Mouse (Mus musculus): ENCODE results near the gene Zcchc10.
"Not testable (repeated sequence)": the region's sequence is repeated elsewhere in the genome, so short reads cannot be mapped to it uniquely, and the experiment has no call there.

Gene Zcchc10

GRCm38 (mm10) chr11:53324512-53324968 is at the start of gene Zcchc10:
Zcchc10 (plus strand) TSS chr11:53324679.
- peak; percentile 85 for DNase-seq

- DNase-seq, result no peak
Measured at GRCm38 (mm10) chr11:53275358-53275757, 49.1 kb upstream of the Zcchc10 start.

DNA sequence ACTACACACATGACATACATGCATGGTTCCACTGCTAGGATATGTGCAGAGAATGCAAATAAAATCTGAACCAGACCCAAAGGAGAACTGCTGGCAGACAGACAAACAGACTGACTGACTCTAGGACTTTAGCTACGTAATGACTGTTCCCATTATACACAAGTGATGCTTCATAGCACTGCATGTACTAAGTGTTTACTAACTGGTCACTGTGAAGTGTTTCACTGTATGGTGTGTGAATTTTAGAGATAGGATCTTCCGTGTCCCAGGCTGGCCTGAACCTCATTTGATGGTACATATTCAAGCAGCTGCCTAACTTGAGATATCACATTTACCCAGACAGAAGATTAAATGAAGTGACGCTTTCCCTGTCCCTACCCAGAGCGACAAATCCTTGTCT is 46.1 kb upstream of the Zcchc10 start:
- DNase-seq, result no peak

GRCm38 (mm10) chr11:53285885-53286284 is 38.6 kb upstream of the Zcchc10 start:
- no peak for DNase-seq

GRCm38 (mm10) chr11:53290187-53290586 is 34.3 kb upstream of the Zcchc10 start:
- not testable (repeated sequence) for DNase-seq

DNA sequence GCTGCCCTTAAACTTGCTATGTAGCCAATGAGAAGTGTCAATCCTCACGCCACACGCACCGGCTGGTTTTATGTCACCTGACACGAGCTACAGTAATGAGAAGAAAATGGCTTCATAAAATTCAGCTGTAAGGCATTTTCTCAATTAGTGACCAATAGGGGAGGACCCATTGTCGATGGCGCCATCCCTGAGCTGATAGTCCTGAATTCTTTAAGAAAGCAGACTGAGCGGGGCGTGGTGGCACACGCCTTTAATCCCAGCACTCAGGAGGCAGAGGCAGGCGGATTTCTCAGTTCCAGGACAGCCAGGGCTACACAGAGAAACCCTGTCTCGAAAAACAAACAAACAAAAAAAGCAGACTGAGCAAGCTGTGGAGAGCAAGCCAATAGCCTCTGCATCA is 33.6 kb upstream of the Zcchc10 start:
- DNase-seq, result no peak

GRCm38 (mm10) chr11:53294441-53294840 is 30.0 kb upstream of the Zcchc10 start:
- no peak for DNase-seq

DNA sequence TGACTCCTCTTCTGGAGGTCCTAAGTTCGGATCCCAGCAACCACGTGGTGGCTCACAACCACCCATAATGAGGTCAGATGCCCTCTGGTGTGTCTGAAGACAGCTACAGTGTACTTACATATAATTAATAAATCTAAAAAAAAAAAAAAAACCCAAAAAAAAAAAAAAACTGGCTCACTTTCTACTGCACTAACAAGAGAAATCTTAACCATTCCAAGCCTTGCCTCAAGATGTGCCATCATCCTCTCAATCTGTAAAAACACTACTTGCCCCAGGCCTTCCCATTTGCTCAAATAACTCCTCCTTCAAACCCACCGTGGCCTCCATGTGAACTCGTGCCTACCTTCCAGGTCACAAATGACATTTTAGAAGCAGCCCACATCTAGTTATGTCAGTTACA is 27.6 kb upstream of the Zcchc10 start:
- no peak for DNase-seq

- DNase-seq, result no peak
Measured at GRCm38 (mm10) chr11:53297947-53298860, 26.3 kb upstream of the Zcchc10 start.

DNA sequence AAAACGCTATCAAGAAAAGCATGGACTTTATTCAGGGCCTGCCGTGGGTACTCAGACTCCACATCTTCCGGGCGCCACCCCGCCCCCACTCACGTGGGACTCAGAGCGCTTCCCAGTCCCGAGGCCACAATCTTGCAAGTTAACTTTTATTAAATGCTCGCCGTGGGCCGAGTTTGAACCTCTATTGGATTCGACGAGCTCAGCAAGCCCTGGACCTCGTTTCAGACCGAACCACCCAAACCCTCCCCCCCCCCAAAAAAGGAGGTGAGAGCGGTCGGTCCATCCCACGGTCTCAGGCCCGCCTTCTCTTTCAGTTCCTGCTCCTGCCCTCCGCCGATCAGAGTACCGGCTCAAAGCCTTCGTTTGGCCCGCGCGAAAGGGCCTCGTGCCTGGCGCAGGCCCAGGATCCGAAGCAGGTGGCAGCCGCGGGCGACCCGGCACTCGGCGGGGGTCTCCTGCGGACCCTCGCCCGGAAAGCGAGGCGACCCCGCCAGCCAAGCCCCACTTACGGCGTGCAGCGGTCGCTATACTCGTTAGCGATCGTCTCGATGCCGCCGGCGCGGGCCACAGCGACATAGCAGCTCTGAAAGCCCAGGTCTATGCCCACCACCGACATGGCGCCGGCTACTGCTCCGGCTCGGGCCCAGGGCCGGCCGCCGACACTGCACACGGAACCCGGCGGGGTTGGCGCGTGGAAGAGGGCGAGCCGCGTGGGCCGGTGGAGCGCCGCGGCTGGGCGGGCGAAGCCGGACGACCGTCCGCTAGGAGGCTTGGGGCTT is 24.7 kb upstream of the Zcchc10 start:
- DNase-seq, result peak; percentile 46

- DNase-seq, result peak; percentile 99
Measured at GRCm38 (mm10) chr11:53300330-53301166, 23.9 kb upstream of the Zcchc10 start, which contains the start of gene Hspa4. Hspa4 (minus strand) TSS chr11:53300457.

DNA sequence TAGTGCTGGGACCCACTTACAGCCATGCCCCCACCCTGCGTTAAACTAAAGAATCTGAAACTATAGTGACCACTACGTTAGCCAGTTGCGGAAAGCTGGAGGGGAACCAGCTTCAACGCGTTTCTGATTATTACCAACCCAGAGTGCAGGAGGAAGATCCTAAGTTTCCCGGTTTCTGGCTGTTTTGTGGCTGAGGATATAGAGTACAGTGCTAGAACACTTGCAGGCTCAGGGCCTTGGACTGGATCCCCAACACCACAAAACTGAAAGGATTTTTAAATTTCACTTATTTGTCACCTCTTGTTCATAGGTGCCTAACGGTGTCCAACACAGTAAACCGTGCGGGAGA is 23.3 kb upstream of the Zcchc10 start:
- no peak for DNase-seq

- DNase-seq, result no peak
Measured at GRCm38 (mm10) chr11:53304044-53304840, 20.2 kb upstream of the Zcchc10 start.

DNA sequence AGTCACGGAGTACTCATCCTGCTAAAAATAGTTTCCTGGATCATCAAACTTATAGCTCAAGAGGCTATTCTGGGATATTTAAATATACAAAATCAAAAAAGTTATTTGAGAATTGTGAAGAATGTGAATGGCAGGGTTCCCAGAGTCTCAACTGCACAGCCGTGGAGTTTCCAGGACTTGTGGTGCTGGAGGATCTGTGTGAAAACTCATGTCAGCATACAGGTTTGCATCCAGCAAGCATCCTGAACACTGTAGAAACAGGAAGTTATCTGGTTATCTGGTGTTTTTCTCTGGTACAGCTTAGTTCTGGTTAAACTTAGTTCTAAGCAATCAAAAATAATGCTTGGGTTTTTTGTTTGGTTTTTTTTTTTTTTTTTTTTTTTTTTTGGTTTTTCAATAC is 17.5 kb upstream of the Zcchc10 start:
- DNase-seq, result no peak

GRCm38 (mm10) chr11:53307558-53308065 is 16.9 kb upstream of the Zcchc10 start:
- no peak for DNase-seq

GRCm38 (mm10) chr11:53308251-53308864 is 16.1 kb upstream of the Zcchc10 start:
- DNase-seq, result no peak

DNA sequence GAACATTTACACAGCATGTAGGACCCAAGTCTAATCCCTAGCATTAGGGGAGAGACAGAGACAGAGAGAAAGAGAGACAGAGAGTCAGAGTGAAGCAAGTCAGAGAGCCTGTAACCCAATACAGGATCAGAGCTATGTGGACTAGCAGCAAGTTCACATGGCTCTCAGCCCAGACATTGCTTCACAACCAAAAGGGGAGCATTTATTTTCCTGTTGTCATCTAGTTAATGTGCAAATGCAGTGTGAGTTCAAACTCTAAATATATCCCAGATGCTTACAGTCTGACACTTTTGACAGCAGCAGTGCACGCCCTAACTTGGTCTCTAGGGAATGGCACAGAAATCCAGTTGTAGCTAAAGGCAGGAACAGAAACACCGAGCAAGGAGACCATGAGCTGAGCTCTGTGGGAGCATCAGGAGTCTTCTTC is 15.6 kb upstream of the Zcchc10 start:
- no peak for DNase-seq

GRCm38 (mm10) chr11:53311385-53311784 is 13.1 kb upstream of the Zcchc10 start:
- DNase-seq, result no peak

- not testable (repeated sequence) for DNase-seq
Measured at GRCm38 (mm10) chr11:53312823-53313222, 11.7 kb upstream of the Zcchc10 start.

DNA sequence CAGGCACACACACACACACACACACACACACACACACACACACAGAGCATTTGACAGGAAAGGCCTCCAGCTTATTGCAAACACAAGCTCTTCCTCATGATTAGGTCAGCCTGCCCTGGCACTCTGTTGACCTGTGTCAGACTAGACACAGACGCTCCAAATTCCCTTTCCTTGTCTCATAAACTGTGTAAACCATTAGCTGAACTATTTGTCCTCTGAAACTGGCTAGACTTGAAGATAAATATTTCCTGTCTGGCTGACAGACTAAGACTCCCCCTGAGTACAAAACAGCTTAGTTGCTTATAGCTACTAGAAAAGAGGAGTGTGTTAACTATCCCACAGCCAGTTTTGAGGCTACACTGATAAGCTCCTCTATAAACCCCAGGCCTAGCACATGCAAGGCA is 9.7 kb upstream of the Zcchc10 start:
- no peak for DNase-seq

DNA sequence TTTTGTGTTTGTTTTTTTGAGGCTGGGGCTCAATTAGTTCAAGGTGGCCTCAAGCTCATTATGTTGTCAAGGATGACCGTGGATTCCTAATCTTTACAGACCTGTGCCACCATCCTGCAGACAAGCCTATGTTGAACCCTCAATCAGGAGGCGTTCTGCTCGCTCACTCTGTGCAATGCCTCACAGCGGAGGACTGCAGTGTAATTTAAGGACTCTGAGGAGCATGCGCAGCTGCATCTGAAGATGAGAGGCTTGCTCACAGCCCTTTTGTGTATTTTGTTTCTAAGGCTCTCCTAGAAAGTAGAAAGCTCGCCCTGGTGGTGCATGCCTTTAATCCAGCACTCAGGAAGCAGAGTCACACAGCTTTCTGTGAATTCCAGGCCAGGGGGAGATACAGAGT is 7.5 kb upstream of the Zcchc10 start:
- no peak for DNase-seq
